Mouse (Mus musculus) left cerebral cortex, adult 18-20 months (tissue): Measurements from ENCODE around the gene Eng. TPM values are rescaled to one million over a fixed set of nuclear protein-coding genes. Genes with fewer than 3 reads are reported as not detected.

Experiments used
- DNase-seq, 2 experiments: peaks; one replicate each; pipeline ENCODE4 v3.0.0; 2021 to 2022; ENCODE audit warnings: low spot score in 2 of 2, mixed read lengths in 1 of 2
- long read RNA-seq, 2 experiments: library from polyadenylated mRNA; stranded (forward); transcript quantifications; one replicate each; pipeline ENCODE4 v2.0.0; 2021
- total RNA-seq, 2 experiments: library from RNA; stranded (reverse); gene quantifications; 2 replicates each; pipeline ENCODE4 v1.2.3; 2021

Eng gene
- 10 to 100 TPM; 18.4 to 19.9 TPM for total RNA-seq
- long read RNA-seq, experiment 1, transcript Eng-205 (15 exons, 3,403 nt): minor isoform, 8 of 31 reads
- long read RNA-seq, experiment 1, transcript Eng-201 (15 exons, 3,422 nt): major isoform, 13 of 31 reads
- long read RNA-seq, experiment 1, partial matches to known transcripts: 5 of 31 reads
- long read RNA-seq, experiment 1, other reads (novel, unspliced or antisense): 4 of 31 reads
- long read RNA-seq, experiment 2, transcript Eng-201 (15 exons, 3,422 nt): major isoform, 20 of 40 reads
- long read RNA-seq, experiment 2, transcript Eng-205 (15 exons, 3,403 nt): minor isoform, 9 of 40 reads
- long read RNA-seq, experiment 2, partial matches to known transcripts: 7 of 40 reads
- long read RNA-seq, experiment 2, other reads (novel, unspliced or antisense): 4 of 40 reads

DNA sequence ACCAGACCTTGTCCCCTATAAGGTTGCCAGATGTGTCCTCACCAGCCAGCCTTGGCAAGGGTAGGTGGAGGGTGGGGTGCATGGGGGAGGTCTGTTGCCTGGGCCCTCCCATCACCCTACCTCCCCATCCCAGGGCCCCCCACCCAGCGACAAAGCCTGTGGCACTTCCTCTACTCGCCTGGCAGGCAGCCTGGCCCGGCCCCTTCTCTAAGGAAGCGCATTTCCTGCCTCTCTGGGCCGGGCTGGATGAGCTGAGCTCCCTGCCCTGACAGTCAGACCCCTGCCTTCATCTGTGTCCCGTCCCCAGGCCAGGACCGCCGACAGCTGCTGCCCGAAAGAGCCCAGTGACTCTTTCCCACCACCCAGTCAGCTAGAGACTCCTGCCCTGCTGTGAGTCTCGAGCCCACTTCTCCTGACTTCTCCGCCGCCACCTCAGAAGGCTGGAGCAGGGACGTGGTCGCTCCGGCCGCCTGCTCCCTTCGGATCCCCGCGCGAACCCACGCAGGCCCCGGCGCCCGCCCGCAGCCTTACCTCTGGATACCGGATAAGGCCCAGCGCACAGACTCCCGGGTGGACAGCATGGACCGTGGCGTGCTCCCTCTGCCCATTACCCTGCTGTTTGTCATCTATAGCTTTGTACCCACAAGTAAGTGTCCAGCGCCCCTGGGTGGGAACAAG lies at the start of gene Eng:
Eng (plus strand) TSS at position 217 of the 678 bp plus-strand sequence.
- DNase-seq: no peak

- DNase-seq: no peak
Observed at GRCm38 (mm10) chr2:32596725-32597124, 49.7 kb upstream of the Eng start.

DNA sequence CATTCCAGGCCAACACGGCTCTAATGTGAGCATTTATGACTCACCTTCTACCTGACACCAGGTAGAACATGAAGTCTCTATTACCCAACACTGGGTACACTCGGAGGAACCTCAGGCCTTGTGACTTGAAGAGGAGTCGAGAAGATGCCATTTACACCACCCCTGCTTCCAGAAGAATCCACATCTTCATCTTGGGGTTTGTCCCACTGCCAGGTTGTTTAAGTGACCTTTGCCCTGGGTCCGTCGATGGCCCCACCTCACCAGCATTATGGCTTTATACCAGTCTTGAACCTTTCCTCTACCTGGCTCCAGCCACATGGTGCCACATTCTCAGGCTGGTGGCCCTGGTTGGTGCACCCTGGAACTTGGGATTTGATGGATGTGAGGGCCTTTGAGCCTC lies 49.1 kb upstream of the Eng start:
- DNase-seq: no peak

DNA sequence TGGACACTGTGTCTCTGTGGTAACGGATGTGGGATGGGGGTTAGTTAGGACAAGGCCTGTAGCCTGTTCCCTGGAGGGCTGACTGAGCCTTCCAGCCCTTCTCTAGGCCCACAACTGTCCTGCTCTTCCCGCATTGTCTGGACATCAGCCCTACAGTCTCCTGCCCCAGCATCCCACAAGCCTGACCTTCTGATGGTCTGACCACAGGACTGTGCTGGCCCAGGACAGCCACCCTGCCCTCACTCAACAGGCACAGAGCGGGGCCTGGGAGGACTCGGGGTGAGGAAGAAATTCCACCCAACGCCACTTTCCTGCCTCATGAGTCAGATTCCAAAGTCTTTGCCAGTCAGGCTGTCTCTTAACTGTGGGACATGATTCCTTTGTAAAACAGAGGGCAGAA lies 48.7 kb upstream of the Eng start:
- DNase-seq: no peak

DNA sequence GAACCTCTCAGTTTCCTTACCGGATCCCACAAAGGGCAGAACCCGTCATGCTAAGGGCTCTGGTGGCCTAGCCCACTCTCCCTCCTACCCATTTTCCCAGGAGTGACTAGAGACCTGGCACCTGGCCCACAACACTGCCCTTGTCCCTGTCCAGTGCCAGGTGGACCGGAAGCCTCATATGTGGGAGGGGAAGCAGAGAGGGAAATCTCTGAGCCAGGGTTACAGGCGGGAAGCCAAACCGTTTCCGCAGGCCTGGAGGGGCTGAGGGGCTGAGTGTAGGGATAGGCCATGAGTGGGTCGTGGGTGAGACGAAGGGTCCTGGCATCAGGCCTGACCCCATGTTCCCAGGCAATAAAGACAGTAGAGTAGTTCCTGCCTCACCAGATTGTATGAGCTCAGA lies 47.9 kb upstream of the Eng start:
- DNase-seq: no peak

DNA sequence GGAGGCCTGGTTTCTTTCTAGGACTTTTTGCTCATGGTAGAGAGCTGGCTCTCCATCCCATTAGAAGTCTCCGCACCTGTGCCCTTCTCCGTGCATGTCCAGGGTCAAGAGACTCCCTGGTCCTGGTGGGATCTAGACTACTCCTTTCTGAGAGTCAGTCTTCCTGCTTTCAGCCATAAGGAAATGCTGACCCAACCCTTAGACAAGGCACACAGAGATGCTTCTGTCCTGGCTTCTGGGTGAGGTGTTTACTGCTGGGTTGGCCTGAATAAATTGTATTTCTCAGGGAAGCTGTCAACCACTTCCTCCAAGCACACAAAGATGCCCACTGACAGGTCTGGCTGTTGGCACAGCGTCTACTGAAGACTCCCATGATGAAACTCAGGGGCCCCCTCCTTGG lies 47.0 kb upstream of the Eng start, which contains the start of gene St6galnac6:
St6galnac6 (plus strand) TSS at position 301 of the 400 bp plus-strand sequence.
- DNase-seq: no peak

DNA sequence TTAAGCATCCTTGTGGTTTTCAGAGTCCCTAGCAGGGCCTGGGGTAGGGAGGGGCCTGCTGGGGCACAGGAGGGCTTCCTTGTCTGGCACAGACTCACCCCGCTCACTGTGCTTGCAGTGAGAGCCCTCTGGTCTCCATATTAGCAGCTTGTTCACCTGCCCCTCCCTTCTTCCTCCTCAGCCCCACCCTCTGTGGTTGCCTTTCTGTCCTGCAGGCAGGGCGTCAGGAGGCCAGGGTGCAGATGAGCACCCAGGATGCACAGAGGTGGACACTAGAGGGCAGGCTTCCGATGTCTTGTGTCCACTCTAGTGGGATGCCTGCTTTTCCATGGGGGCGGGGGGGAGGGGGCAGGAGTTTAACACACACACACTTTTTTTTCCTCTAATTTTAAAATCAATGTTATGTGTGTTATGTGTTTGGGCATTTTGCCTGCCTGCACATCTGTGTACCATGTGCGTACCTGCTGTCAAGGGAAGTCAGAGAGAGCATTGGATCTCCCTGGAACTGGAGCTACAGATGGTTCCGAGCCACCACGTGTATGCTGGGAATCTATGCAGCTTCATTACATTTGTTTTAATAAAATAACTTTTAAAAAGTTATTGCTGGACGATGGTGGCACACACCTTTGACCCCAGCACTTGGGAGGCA lies 44.9 kb upstream of the Eng start:
- DNase-seq: no peak

DNA sequence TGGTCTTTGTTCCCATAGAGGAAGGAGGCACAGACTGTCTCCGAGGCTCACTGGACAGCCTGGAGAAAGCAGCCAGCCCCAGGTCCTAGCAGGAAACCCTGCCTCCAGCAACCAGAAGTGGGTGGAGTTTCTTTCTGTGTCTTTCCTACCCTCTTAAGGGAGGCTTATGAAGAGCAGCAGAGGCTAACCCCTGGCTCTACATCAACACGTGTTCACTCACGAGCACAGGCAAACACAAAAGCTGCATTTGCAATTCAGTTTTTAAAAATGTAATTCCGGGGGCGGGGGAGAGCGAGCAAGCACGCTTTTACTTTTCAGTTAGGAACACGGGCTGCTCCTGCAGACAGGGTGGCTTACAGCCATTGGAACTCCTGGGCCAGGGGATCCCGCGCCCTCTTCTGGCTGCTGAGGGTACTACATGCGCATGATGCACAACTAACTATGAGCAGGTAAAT lies 43.8 kb upstream of the Eng start:
- DNase-seq: peak; percentile 86 to 90

DNA sequence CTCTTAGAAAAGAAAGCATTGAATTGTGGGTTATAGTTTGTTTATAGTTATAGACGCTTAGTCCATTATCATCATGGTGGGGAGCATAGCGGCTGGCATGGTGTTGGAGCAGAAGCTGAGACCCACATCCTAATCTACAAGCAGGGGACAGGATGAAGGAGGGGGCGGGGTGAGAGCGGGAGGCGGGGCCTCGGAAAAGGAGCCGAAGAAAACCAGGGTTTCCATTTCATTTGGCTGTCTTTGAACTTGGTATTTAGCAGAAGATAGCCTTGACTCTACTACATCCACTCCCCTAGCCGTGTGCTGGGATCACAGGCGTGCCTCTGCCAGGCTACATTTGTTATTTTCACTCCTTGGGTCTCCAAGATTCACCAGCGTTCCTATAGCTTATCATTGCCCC lies 41.8 kb upstream of the Eng start:
- DNase-seq: no peak

DNA sequence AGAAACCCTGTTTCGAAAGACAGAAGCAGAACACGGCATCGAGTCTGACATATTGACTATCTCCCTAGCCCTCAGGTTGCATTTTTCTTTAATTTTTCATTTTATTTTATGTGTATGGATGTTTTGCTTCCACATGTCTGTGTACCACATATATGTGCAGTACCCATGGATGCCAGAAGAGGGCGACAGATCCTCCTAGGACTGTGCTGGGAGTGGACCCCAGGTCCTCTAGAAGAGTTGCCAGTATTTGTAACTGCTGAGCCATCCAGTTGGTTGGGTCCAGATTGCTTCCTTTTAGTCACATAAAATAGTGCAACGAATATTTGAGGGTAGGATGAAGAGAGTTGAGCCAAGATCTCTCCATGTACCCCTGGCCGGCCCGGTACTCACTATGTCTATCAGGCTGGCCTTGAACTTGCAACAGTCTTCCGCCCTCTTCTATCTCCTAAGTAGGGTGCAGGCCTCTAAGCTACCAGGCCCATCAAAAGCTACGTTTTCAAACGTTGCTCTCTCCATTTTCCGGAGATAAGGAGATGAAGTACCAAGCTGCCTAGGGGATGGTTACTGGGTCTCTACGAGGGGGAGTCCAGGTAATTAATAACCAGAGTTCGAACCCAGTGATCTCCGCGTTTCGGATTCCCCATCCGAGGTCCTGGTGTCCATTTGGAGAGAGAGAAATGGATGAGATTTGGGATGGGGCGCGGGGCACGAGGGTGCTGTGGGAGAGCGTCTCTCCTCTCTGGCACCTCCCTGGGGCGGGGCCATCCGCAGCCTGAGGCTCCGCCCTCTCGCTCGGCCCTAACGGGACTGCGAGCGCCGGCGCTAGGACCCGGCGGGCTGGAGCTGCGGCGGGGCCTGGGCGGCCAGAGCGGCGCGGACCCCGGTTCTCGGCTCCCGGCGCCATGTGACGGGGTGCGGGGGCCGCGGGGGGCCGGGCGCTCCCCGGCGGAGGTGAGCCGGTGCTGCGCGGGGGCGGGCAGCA lies 39.9 kb upstream of the Eng start:
- peak; percentile 80 to 88 for DNase-seq

- DNase-seq: peak in 1 of 2 experiments; percentile 60
Observed at GRCm38 (mm10) chr2:32607262-32607947, 39.0 kb upstream of the Eng start.

DNA sequence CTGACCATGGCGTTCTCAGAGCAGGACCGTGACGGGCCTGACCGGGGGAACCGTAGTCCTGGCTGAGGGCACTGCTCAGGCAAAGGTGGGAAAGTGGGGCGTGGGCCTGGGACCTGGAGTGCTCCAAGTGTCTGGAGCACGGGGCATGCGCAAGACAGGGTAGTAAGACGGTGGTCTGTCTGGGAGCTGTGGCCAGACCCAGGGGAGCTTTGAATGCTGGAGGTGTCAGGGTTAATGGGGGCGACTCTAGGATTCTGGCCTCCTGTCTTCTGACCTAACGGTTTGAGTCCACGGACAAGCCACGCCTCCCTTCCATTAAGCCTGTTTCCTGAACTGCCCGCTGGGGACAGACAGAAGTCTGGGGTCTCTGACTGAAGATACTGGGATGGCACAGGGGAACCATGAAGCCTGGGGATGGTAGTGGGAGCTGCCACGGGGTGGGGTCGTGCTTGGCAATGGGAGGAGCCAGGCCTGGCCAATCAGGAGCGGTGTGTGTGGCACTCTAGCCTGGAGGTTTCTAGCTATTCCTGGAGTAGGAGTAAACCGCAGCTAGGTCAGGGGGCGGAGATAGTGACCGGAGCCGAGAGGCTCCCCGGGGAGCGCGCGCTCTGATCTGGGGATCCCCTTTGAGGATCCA lies 38.1 kb upstream of the Eng start:
- DNase-seq: peak in 1 of 2 experiments; percentile 27

- no peak for DNase-seq
Observed at GRCm38 (mm10) chr2:32608778-32609435, 37.5 kb upstream of the Eng start.

- peak; percentile 36 to 57 for DNase-seq
Observed at GRCm38 (mm10) chr2:32610610-32611229, 35.7 kb upstream of the Eng start.

DNA sequence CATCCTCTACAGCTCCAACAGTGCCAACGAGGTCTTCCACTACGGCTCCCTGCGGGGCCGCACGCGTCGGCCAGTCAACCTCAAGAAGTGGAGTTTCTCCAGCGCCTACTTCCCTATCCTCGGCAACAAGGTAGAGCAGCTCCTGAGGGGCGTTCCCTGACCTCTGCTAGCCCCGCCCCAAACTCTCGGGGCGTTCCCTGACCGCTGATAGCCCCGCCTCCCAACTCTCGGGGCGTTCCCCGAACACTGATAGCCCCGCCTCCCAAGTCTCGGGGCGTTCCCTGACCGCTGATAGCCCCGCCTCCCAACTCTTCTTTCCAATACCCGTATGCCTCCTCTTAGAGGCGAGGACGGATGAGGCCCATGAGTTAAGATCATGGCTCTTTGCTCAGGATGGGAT lies 34.1 kb upstream of the Eng start:
- DNase-seq: no peak

GRCm38 (mm10) chr2:32617109-32617508 lies 29.3 kb upstream of the Eng start:
- no peak for DNase-seq

- no peak for DNase-seq
Observed at GRCm38 (mm10) chr2:32617601-32618000, 28.8 kb upstream of the Eng start.

- DNase-seq: no peak
Observed at GRCm38 (mm10) chr2:32618051-32618450, 28.3 kb upstream of the Eng start.
